Mouse (Mus musculus) heart, embryonic 12.5 days (tissue): Measurements from ENCODE around the gene Nxph3. TPM values are rescaled to one million over a fixed set of nuclear protein-coding genes. Genes with fewer than 3 reads are reported as not detected.

Experiments
- ATAC-seq: fragments of 200-750 bp; cut with Nextera tagmentation; 2 replicates; pipeline ENCODE4 v1.8.0; 2017; ENCODE audit warnings: moderate TSS enrichment, moderate library complexity; ENCODE audit not compliant: insufficient number of reproducible peaks, low FRiP score
- H3K27ac ChIP-seq: fragments of 300-500 bp; sonication (generic); 2 replicates; pipeline ENCODE4 v1.5.1; 2016; ENCODE audit warnings: mild to moderate bottlenecking, moderate library complexity; ENCODE audit not compliant: poor library complexity, severe bottlenecking
- H3K27me3 ChIP-seq: fragments of 300-500 bp; sonication (generic); replicated peaks from 2 replicates; pipeline ENCODE4 v1.6.1; 2016; ENCODE audit warnings: mild to moderate bottlenecking, moderate library complexity
- H3K36me3 ChIP-seq: fragments of 300-500 bp; sonication (generic); 2 replicates; pipeline ENCODE4 v1.6.1; 2016; ENCODE audit warnings: mild to moderate bottlenecking, moderate library complexity
- H3K4me1 ChIP-seq: fragments of 300-500 bp; sonication (generic); replicated peaks from 2 replicates; pipeline ENCODE4 v1.6.1; 2016; ENCODE audit warnings: mild to moderate bottlenecking
- H3K4me2 ChIP-seq: fragments of 300-500 bp; sonication (generic); 2 replicates; pipeline ENCODE4 v1.6.1; 2016; ENCODE audit warnings: mild to moderate bottlenecking, moderate library complexity
- H3K4me3 ChIP-seq: fragments of 300-500 bp; sonication (generic); 2 replicates; pipeline ENCODE4 v1.5.1; 2016; ENCODE audit warnings: mild to moderate bottlenecking
- H3K9ac ChIP-seq: fragments of 300-500 bp; sonication (generic); 2 replicates; pipeline ENCODE4 v1.6.1; 2016; ENCODE audit warnings: mild to moderate bottlenecking, moderate library complexity
- H3K9me3 ChIP-seq: fragments of 300-500 bp; sonication (generic); replicated peaks from 2 replicates; pipeline ENCODE4 v1.6.1; 2016; ENCODE audit warnings: mild to moderate bottlenecking, moderate library complexity
- WGBS: fragments of 180-500 bp; shearing (Covaris S2); methylation state at CpG from one replicate; pipeline ENCODE4 v1.1.7; 2016; 5-methylcytosine and 5-hydroxymethylcytosine counted together
- polyA plus RNA-seq: library from polyadenylated mRNA; unstranded; fragments of >200 nt; fragmentation: Nextera tagmentation; extraction: Ambion mirVana; gene quantifications from 2 replicates; pipeline ENCODE4 v1.2.1, GENCODE M21; 2016

Nxph3 gene
- 0.40 and 0.43 TPM in 2 replicates for polyA plus RNA-seq

GRCm38 (mm10) chr11:95514298-95514861 lies at the start of gene Nxph3:
Nxph3 (minus strand) TSS chr11:95514570.
- peaks cover 23% of the 10 kb centered on the region; the same call in 1 of the 2 replicates for H3K4me1 ChIP-seq
- no peaks in the 10 kb centered on the region for H3K36me3 ChIP-seq
- no peaks in the 10 kb centered on the region for H3K9me3 ChIP-seq
- WGBS, result under 1% methylated on average over 66 of the region's 66 CpGs
- peak; percentile 37 for ATAC-seq
- H3K4me3 ChIP-seq, result peak within 1 kb of the TSS; percentile 57
- H3K27me3 ChIP-seq, result peaks cover 87% of the 10 kb centered on the region
- no peak within 1 kb of the TSS for H3K27ac ChIP-seq
- peak within 1 kb of the TSS; percentile 63 for H3K9ac ChIP-seq
- peak within 1 kb of the TSS; percentile 89 for H3K4me2 ChIP-seq

- peaks cover 24% of the 10 kb centered on the region for H3K4me1 ChIP-seq
- ATAC-seq, result no peak
- H3K9me3 ChIP-seq, result peaks cover 6% of the 10 kb centered on the region
- no peak overlapping the region for H3K4me3 ChIP-seq
- no peak overlapping the region for H3K4me2 ChIP-seq
- no peaks in the 10 kb centered on the region for H3K36me3 ChIP-seq
- WGBS, result 92% methylated on average over 5 of the region's 5 CpGs
- H3K27me3 ChIP-seq, result no peaks in the 10 kb centered on the region
- H3K27ac ChIP-seq, result no peak overlapping the region
- no peak overlapping the region for H3K9ac ChIP-seq
Measured at GRCm38 (mm10) chr11:95563849-95564248, 49.5 kb upstream of the Nxph3 start.

- no peak for ATAC-seq
- H3K27ac ChIP-seq, result no peak overlapping the region
- WGBS, result 63% methylated on average over 3 of the region's 3 CpGs
Measured at GRCm38 (mm10) chr11:95560773-95561172, 46.4 kb upstream of the Nxph3 start.

GRCm38 (mm10) chr11:95559761-95560160 lies 45.4 kb upstream of the Nxph3 start:
- peaks cover 6% of the 10 kb centered on the region for H3K9me3 ChIP-seq
- peaks cover 16% of the 10 kb centered on the region for H3K4me1 ChIP-seq
- no peak overlapping the region for H3K27ac ChIP-seq
- H3K9ac ChIP-seq, result no peak overlapping the region
- H3K27me3 ChIP-seq, result peaks cover 14% of the 10 kb centered on the region; the same call in 1 of the 2 replicates
- H3K36me3 ChIP-seq, result no peaks in the 10 kb centered on the region
- ATAC-seq, result no peak
- no peak overlapping the region for H3K4me3 ChIP-seq
- no peak overlapping the region for H3K4me2 ChIP-seq
- 43% methylated on average over 2 of the region's 2 CpGs for WGBS

More at GRCm38 (mm10) chr11:95560773-95561172, 46.4 kb upstream of the Nxph3 start:
- H3K36me3 ChIP-seq, result no peaks in the 10 kb centered on the region
- no peak overlapping the region for H3K9ac ChIP-seq
- peaks cover 16% of the 10 kb centered on the region for H3K4me1 ChIP-seq
- H3K4me3 ChIP-seq, result no peak overlapping the region
- H3K27me3 ChIP-seq, result peaks cover 14% of the 10 kb centered on the region; the same call in 1 of the 2 replicates
- no peak overlapping the region for H3K4me2 ChIP-seq
- peaks cover 6% of the 10 kb centered on the region for H3K9me3 ChIP-seq

- H3K36me3 ChIP-seq, result no peaks in the 10 kb centered on the region
- no peak overlapping the region for H3K4me2 ChIP-seq
- peaks cover under 1% of the 10 kb centered on the region; the same call in 1 of the 2 replicates for H3K9me3 ChIP-seq
- ATAC-seq, result no peak
- 29% methylated on average over 6 of the region's 6 CpGs for WGBS
- peaks cover 14% of the 10 kb centered on the region; the same call in 1 of the 2 replicates for H3K27me3 ChIP-seq
- peaks cover 16% of the 10 kb centered on the region for H3K4me1 ChIP-seq
- no peak overlapping the region for H3K9ac ChIP-seq
- H3K4me3 ChIP-seq, result no peak overlapping the region
- H3K27ac ChIP-seq, result no peak overlapping the region
Measured at GRCm38 (mm10) chr11:95557719-95558118, 43.3 kb upstream of the Nxph3 start.

GRCm38 (mm10) chr11:95557032-95557431 lies 42.7 kb upstream of the Nxph3 start:
- no peak for ATAC-seq
- peaks cover 16% of the 10 kb centered on the region for H3K4me1 ChIP-seq
- peaks cover 3% of the 10 kb centered on the region; the same call in 1 of the 2 replicates for H3K9me3 ChIP-seq
- H3K36me3 ChIP-seq, result no peaks in the 10 kb centered on the region
- H3K4me2 ChIP-seq, result no peak overlapping the region
- 71% methylated on average over 6 of the region's 6 CpGs for WGBS
- peaks cover 14% of the 10 kb centered on the region; the same call in 1 of the 2 replicates for H3K27me3 ChIP-seq
- no peak overlapping the region for H3K27ac ChIP-seq
- no peak overlapping the region for H3K4me3 ChIP-seq
- H3K9ac ChIP-seq, result no peak overlapping the region

- Histone ChIP-seq H3K4me2 (no peak overlapping the region), H3K27ac (no peak overlapping the region), H3K27me3 (peaks cover 14% of the 10 kb centered on the region; the same call in 1 of the 2 replicates), H3K4me3 (no peak overlapping the region), H3K36me3 (no peaks in the 10 kb centered on the region), H3K9ac (no peak overlapping the region), H3K4me1 (peaks cover 21% of the 10 kb centered on the region), H3K9me3 (peaks cover 3% of the 10 kb centered on the region; the same call in 1 of the 2 replicates)
- ATAC-seq, result no peak
- WGBS, result 55% methylated on average over 8 of the region's 8 CpGs
Measured at GRCm38 (mm10) chr11:95555279-95555678, 40.9 kb upstream of the Nxph3 start.

GRCm38 (mm10) chr11:95550301-95551021 lies 36.1 kb upstream of the Nxph3 start:
- H3K4me1 ChIP-seq, result peaks cover 17% of the 10 kb centered on the region
- H3K27ac ChIP-seq, result no peak overlapping the region
- WGBS, result 75% methylated on average over 12 of the region's 12 CpGs
- no peaks in the 10 kb centered on the region for H3K36me3 ChIP-seq
- no peak for ATAC-seq
- no peak overlapping the region for H3K4me3 ChIP-seq
- no peaks in the 10 kb centered on the region for H3K27me3 ChIP-seq
- peaks cover 3% of the 10 kb centered on the region; the same call in 1 of the 2 replicates for H3K9me3 ChIP-seq
- no peak overlapping the region for H3K9ac ChIP-seq
- H3K4me2 ChIP-seq, result no peak overlapping the region

- 69% methylated on average over 10 of the region's 10 CpGs for WGBS
- no peak for ATAC-seq
- Histone ChIP-seq H3K4me2 (no peak overlapping the region), H3K4me3 (no peak overlapping the region), H3K9me3 (no peaks in the 10 kb centered on the region), H3K27ac (no peak overlapping the region), H3K4me1 (peaks cover 30% of the 10 kb centered on the region), H3K9ac (no peak overlapping the region), H3K36me3 (no peaks in the 10 kb centered on the region), H3K27me3 (no peaks in the 10 kb centered on the region)
Measured at GRCm38 (mm10) chr11:95546021-95546782, 31.8 kb upstream of the Nxph3 start.

- Histone ChIP-seq H3K27me3 (peaks cover 7% of the 10 kb centered on the region; the same call in 1 of the 2 replicates), H3K4me3 (no peak overlapping the region), H3K9me3 (no peaks in the 10 kb centered on the region), H3K27ac (no peak overlapping the region), H3K36me3 (no peaks in the 10 kb centered on the region), H3K4me1 (peaks cover 31% of the 10 kb centered on the region), H3K4me2 (no peak overlapping the region), H3K9ac (no peak overlapping the region)
- no peak for ATAC-seq
- WGBS, result 82% methylated on average over 8 of the region's 8 CpGs
Measured at GRCm38 (mm10) chr11:95544546-95545327, 30.4 kb upstream of the Nxph3 start.
